Mouse (Mus musculus) frontal cortex, postnatal 36 days (tissue): ENCODE data around the gene Cdk16.
"Not testable (repeated sequence)": the region's sequence is repeated elsewhere in the genome, so short reads cannot be mapped to it uniquely, and the experiment has no call there.

ENCODE experiments used
- DNase-seq, 2 experiments: peaks; one replicate each; pipeline ENCODE4 v3.0.0; 2022; ENCODE audit warnings: low spot score in 2 of 2

Gene Cdk16

DNA sequence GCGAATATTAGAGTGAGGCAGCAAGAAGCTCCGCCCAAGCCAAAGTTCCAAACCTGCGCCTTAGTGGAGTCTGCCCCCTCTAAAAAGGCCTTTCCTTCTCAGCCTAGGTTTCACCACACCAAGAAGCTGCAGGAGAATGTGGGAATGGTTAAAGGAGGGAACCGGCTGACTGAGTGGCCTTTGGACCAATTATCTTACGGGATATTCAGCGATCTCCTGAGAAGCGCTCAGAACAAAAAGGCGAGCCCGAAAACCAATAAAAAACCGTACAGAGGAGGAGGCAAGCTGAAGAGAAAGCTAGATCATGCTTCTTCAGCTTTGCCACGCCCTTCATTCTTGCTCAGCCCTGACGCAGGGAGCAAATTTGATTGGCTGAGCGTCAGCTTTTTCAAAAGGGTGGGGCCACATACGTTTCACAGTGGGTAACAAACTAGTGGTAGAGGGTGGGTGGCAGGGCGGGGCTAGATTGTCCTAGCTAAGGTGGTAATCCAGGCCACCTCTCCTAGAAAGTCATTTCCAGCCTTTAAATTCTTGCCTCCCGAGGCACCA, at the start of gene Cdk16:
TSS of gene Cdk16 (plus strand) at position 436 of the 549 bp plus-strand sequence.
- DNase-seq: peak; percentile 75 to 87

- no peak for DNase-seq
Observed at GRCm38 (mm10) chrX:20638141-20638540, 49.6 kb upstream of the Cdk16 start.

DNA sequence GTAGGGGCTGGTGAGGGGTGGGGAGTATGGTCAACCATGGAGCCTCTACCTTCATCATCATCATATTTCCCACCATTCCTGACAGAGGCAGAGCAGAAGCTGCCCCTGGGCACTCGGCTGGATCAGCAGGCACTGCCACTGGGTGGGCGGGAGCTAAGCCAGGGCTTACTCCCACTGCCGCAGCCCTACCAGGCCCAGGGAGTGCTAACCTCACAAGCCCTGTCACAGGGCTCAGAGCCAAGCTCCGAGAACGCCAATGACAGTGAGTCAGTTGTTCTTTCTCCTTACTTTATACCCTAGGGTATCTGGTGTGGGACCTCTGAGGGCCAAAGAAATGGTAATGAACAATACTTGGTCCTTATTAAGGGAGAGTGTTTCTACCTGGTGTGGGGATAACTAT, 43.0 kb upstream of the Cdk16 start:
- DNase-seq: no peak

GRCm38 (mm10) chrX:20657593-20657992, 30.2 kb upstream of the Cdk16 start:
- DNase-seq: no peak

- peak; percentile 78 to 81 for DNase-seq
Observed at GRCm38 (mm10) chrX:20658026-20658652, 29.6 kb upstream of the Cdk16 start, which contains the start of gene Uba1. Gene Uba1 (plus strand): TSS chrX:20658326.

DNA sequence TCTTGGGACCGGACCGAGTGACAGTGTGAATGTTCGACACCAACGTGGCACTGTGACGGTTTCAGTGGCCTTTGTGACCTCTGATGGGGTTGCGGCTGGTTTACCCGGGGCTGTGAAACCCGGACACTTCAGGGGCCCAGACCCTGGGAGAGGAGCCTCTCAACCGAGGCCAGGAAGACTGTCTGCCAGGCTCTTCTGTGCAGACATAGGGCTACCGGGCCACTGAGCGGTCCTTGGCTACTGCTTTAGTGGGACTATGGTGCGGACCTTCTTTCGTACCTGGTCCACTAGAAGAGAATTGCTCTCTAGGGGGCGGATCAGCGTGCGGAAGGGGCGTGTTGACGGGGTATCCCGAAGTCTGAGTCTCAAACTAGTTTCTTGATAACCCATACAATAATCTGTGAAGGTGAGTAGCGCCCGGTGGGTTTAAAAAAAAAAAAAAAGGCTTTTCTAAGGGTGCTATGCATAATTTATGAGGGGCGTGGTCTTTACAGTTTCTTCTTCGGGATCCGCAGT, 28.8 kb upstream of the Cdk16 start:
- no peak for DNase-seq

DNA sequence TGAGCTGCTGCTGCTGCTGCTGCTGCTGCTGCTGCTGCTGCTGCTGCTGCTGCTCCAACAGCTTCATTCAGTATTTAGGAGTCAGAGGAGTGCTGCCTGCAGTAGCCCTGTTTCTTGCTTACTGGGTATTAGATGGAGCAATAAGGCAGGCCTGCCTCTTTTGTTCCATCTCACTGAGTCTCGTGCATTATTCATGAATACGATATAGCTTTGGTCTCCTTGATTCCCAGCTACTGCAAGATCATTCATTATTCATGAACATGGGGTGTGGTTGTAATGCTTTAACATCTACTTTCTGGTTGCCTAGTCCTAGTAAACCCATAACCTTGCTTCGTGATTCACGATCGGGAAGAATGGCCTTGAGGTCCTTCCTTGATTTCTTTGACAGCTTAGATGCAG, 25.4 kb upstream of the Cdk16 start:
- no peak for DNase-seq

GRCm38 (mm10) chrX:20662716-20663443, 24.9 kb upstream of the Cdk16 start:
- DNase-seq: peak; percentile 69 to 83

GRCm38 (mm10) chrX:20663444-20663790, 24.3 kb upstream of the Cdk16 start:
- DNase-seq: peak in 1 of 2 experiments; percentile 10

DNA sequence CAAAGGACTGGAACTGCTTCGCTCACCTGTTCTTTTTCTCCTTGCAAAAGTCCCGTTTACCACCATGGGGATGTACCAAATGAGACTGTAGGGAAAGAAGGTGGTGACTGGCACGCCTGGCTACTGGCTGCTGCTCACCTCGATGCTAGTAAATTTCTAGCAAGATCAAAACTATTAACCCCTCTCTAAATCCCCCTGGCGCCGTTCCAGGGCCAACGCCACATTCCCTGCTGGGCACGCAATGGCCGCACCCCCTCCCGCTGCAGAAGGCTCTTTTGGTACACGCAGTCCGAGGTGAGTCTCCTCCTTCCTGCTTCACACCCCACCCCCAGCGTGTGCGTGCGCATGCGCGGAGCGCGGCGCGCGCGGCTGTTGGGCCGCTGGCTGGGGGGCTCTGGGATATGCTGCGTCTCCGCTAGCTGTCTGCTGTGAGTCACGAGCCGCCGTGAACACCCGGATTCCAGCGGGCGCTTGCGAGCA, 354 bp downstream of the Cdk16 start:
- DNase-seq: peak; percentile 79 to 85

DNA sequence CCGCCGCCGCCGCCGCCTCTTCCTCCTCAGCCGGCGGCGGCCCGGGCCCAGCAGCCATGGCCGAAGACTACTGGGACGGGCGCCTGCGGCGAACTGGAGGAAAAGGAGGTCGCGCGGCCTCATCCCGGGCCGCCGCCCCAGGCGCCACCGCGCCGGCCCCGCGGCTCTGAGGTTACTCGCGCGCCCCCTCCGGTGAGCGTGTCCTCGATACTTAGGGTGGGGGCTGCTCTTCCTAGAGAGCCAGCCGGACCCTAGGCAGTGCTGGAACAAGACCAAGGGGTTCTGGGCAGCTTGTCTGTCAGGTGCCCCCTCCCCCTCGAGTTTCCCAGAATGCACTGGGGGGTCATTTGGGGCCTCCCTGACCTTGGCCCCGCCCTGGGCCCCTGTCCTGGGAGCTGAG, 861 bp downstream of the Cdk16 start:
- DNase-seq: peak; percentile 15 to 21

DNA sequence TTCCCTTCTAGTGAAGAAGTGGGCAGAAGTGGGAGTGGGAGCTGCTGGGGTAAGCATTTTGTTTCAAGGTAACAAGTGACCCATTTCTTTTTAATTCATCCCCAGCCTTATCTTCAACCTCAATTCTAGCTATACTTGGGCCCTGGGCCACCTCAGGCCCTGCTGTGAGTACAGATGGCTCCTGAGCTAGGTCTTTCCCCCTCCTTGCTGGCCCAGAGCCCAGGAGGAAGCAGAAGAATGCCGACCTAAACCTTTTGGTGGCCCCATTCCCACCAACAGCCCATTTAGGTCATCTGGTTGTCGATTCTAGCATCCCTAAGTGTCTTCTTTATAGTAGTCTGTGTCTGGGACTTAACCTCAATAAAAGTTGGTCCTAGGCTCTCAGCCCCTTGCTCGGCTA, 3.8 kb downstream of the Cdk16 start:
- no peak for DNase-seq

DNA sequence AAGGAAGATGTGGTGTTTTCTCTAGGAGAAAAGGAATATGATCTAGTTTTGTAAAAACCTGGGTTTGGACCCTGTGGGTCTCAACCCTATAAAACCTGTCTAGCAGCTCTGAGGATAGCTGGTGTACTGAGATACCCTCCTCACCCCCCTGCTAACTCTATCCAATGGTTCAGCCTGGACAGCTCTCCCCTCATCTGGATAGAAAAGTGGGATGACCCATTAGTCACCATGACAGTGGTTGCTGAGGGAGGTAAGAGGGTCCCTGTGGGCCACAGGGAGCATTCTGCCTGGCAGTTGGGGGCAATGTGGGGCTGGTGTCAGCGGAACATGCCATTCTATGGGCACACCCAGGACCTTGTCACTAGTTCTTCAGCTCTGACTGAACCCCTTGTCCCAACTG, 4.9 kb downstream of the Cdk16 start:
- DNase-seq: no peak

DNA sequence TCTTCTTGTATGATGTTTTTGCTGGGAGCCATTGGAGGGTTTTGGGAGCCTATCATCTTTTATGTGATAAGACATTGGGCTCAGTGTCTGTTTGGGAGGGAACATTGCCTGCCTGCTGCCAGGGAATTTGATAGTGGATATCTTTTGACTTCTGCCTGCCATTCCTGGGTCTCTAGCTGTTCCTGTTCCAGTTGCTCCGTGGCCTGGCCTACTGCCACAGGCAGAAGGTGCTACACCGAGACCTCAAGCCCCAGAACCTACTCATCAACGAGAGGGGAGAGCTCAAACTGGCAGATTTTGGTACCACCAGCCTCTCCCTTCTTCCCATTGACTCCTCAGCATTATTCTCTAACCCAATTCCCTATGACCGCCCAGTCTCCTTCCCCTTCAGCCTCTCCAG, 8.1 kb downstream of the Cdk16 start:
- no peak for DNase-seq

- peak; percentile 28 to 40 for DNase-seq
Observed at GRCm38 (mm10) chrX:20703741-20704290, 16.1 kb downstream of the Cdk16 start, which contains the start of gene Usp11. Gene Usp11 (plus strand): TSS chrX:20703906.

GRCm38 (mm10) chrX:20704295-20705082, 16.7 kb downstream of the Cdk16 start:
- DNase-seq: peak; percentile 72 to 86

- DNase-seq: no peak
Observed at GRCm38 (mm10) chrX:20705083-20705402, 17.3 kb downstream of the Cdk16 start.

GRCm38 (mm10) chrX:20728681-20729080, 40.9 kb downstream of the Cdk16 start:
- DNase-seq: no peak

- not testable (repeated sequence) for DNase-seq
Observed at GRCm38 (mm10) chrX:20730048-20730447, 42.3 kb downstream of the Cdk16 start.

GRCm38 (mm10) chrX:20736479-20736878, 48.7 kb downstream of the Cdk16 start:
- DNase-seq: peak in 1 of 2 experiments; percentile 32

DNA sequence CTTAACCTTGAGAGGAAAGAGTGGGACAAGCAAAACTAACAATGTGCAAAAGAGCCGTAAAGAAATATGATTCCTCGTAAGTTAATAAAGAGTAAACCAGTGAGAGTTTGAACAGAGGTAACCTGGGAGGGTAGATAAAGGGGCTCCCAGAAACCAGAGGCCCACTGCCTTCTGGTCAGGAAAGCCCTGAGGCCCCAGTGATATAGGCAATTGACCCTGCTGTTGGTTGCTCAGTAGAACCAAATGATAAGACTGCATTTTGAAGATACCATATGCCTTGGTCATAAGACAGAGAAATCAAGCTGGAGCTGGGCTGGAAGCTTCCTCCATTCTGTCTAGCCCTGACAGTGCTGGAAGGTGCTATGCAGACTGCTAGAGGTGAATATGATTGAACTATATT, 61.1 kb downstream of the Cdk16 start:
- no peak for DNase-seq
